Mouse (Mus musculus) myocyte (in vitro differentiated cells): ENCODE results near the gene Acod1. TPM values are rescaled to one million over a fixed set of nuclear protein-coding genes. Genes with fewer than 3 reads are reported as not detected.

Source experiments
- H3K27me3 ChIP-seq: one replicate; pipeline ENCODE4 v1.6.1; 2011; ENCODE audit not compliant: control insufficient read depth, insufficient read depth, insufficient read length
- H3K36me3 ChIP-seq: one replicate; pipeline ENCODE4 v1.6.1; 2011; ENCODE audit not compliant: control insufficient read depth, insufficient read depth
- H3K4me2 ChIP-seq: one replicate; pipeline ENCODE4 v1.6.1; 2011; ENCODE audit warnings: low read depth, control low read depth
- H3K4me3 ChIP-seq: one replicate; pipeline ENCODE4 v1.5.1; 2011; ENCODE audit warnings: mild to moderate bottlenecking, control low read depth, moderate library complexity
- H3K79me2 ChIP-seq: one replicate; pipeline ENCODE4 v1.6.1; 2011; ENCODE audit not compliant: control insufficient read depth, insufficient read depth
- H3ac ChIP-seq: one replicate; pipeline ENCODE4 v1.6.1; 2011; ENCODE audit not compliant: control insufficient read depth, insufficient read length
- CEBPB ChIP-seq: IDR thresholded peaks from 2 replicates; pipeline ENCODE4 v1.6.1; 2011; ENCODE audit warnings: mild to moderate bottlenecking, moderate library complexity; ENCODE audit not compliant: poor library complexity, insufficient read depth, severe bottlenecking
- E2F4 ChIP-seq: IDR thresholded peaks from one replicate; pipeline ENCODE4 v1.6.1; 2011; ENCODE audit warnings: mild to moderate bottlenecking, control low read depth, moderate library complexity; ENCODE audit not compliant: insufficient read depth
- MAX ChIP-seq: IDR thresholded peaks from one replicate; pipeline ENCODE4 v1.6.1; 2011; ENCODE audit warnings: low read depth, mild to moderate bottlenecking, control low read depth
- MYOD1 ChIP-seq, 3 experiments: IDR thresholded peaks; one replicate each; pipeline ENCODE4 v1.6.1; 2011; ENCODE audit warnings: control low read depth in 2 of 3, low read depth in 2 of 3, mild to moderate bottlenecking in 2 of 3, moderate library complexity in 1 of 3; ENCODE audit not compliant: insufficient read length in 2 of 3, control insufficient read depth in 1 of 3
- MYOG ChIP-seq, 3 experiments: IDR thresholded peaks; one replicate each; pipeline ENCODE4 v1.6.1; 2011; ENCODE audit warnings: control low read depth in 2 of 3, low read depth in 2 of 3, mild to moderate bottlenecking in 2 of 3; ENCODE audit not compliant: insufficient read length in 2 of 3, control insufficient read depth in 1 of 3, insufficient read depth in 1 of 3
- POLR2A ChIP-seq: IDR thresholded peaks from one replicate; pipeline ENCODE4 v1.6.1; 2011; ENCODE audit warnings: low read depth, mild to moderate bottlenecking, control low read depth, moderate library complexity; ENCODE audit not compliant: insufficient read length
- POLR2AphosphoS2 ChIP-seq: IDR thresholded peaks from one replicate; pipeline ENCODE4 v1.6.1; 2011; ENCODE audit warnings: low read depth, control low read depth; ENCODE audit not compliant: insufficient read length
- REST ChIP-seq: IDR thresholded peaks from one replicate; pipeline ENCODE4 v1.6.1; 2011; ENCODE audit warnings: mild to moderate bottlenecking, control low read depth, moderate library complexity; ENCODE audit not compliant: insufficient read depth, insufficient read length
- SRF ChIP-seq: IDR thresholded peaks from one replicate; pipeline ENCODE4 v1.6.1; 2011; ENCODE audit warnings: low read depth; ENCODE audit not compliant: control insufficient read depth, insufficient read length
- TCF12 ChIP-seq: IDR thresholded peaks from one replicate; pipeline ENCODE4 v1.6.1; 2011; ENCODE audit warnings: mild to moderate bottlenecking, control low read depth; ENCODE audit not compliant: poor library complexity, insufficient read depth, severe bottlenecking
- TCF3 ChIP-seq: IDR thresholded peaks from one replicate; pipeline ENCODE4 v1.6.1; 2011; ENCODE audit warnings: low read depth, control low read depth; ENCODE audit not compliant: insufficient read length
- USF1 ChIP-seq: IDR thresholded peaks from one replicate; pipeline ENCODE4 v1.6.1; 2011; ENCODE audit warnings: low read depth, mild to moderate bottlenecking, control low read depth, moderate library complexity
- polyA plus RNA-seq: library from polyadenylated mRNA; unstranded; fragments of >200 nt; fragmentation: generic; extraction: Trizol; gene quantifications from one replicate; pipeline ENCODE4 v1.2.1, GENCODE M21; 2012; ENCODE audit warnings: missing spikeins

Gene Acod1
- not detected for polyA plus RNA-seq

GRCm38 (mm10) chr14:103046677-103047076 is at the start of gene Acod1:
Gene Acod1 (plus strand): TSS chr14:103046977.
- no peak within 1 kb of the TSS for H3K4me3 ChIP-seq
- H3K27me3 ChIP-seq, result no peaks in the 10 kb centered on the region
- H3K79me2 ChIP-seq, result no peaks in the 10 kb centered on the region
- H3K36me3 ChIP-seq, result no peaks in the 10 kb centered on the region
- no peak within 1 kb of the TSS for H3ac ChIP-seq
- H3K4me2 ChIP-seq, result no peak within 1 kb of the TSS
- TF ChIP-seq REST (no peak), POLR2AphosphoS2 (no peak), SRF (no peak), TCF12 (no peak), POLR2A (no peak), MYOG (IDR thresholded peaks at IDR 0.05; ENCODE audit: control insufficient read depth in 1 of 3, insufficient read depth in 1 of 3, insufficient read length in 2 of 3, low read depth in 2 of 3) (no peak), MAX (no peak), MYOD1 (IDR thresholded peaks at IDR 0.05; ENCODE audit: control insufficient read depth in 1 of 3, insufficient read length in 2 of 3, low read depth in 2 of 3) (no peak), E2F4 (no peak), USF1 (no peak), CEBPB (no peak), TCF3 (no peak)

- H3ac ChIP-seq, result no peak overlapping the region
These were observed 39.0 kb upstream of the Acod1 start for GRCm38 (mm10) chr14:103007737-103008136.

GRCm38 (mm10) chr14:103011782-103012181 is 35.0 kb upstream of the Acod1 start:
- Histone ChIP-seq H3K36me3 (no peaks in the 10 kb centered on the region), H3K4me2 (no peak overlapping the region), H3K27me3 (no peaks in the 10 kb centered on the region), H3K4me3 (no peak overlapping the region), H3ac (no peak overlapping the region), H3K79me2 (no peaks in the 10 kb centered on the region)
- TF ChIP-seq SRF, result no peak
- TF ChIP-seq POLR2AphosphoS2, result no peak
- TF ChIP-seq REST, result no peak
- TF ChIP-seq MYOG (IDR thresholded peaks at IDR 0.05; ENCODE audit: control insufficient read depth in 1 of 3, insufficient read depth in 1 of 3, insufficient read length in 2 of 3, low read depth in 2 of 3), result no peak
- TF ChIP-seq E2F4, result no peak
- no peak for TF ChIP-seq MYOD1 (IDR thresholded peaks at IDR 0.05; ENCODE audit: control insufficient read depth in 1 of 3, insufficient read length in 2 of 3, low read depth in 2 of 3)
- no peak for TF ChIP-seq TCF12
- no peak for TF ChIP-seq CEBPB
- TF ChIP-seq POLR2A, result no peak
- no peak for TF ChIP-seq MAX
- no peak for TF ChIP-seq USF1
- TF ChIP-seq TCF3, result no peak

More at GRCm38 (mm10) chr14:103007737-103008136, 39.0 kb upstream of the Acod1 start:
- Histone ChIP-seq H3K4me3 (no peak overlapping the region), H3K36me3 (no peaks in the 10 kb centered on the region), H3K27me3 (no peaks in the 10 kb centered on the region), H3K4me2 (no peak overlapping the region), H3K79me2 (no peaks in the 10 kb centered on the region)
- no peak for TF ChIP-seq E2F4
- no peak for TF ChIP-seq CEBPB
- no peak for TF ChIP-seq MAX
- no peak for TF ChIP-seq MYOG (IDR thresholded peaks at IDR 0.05; ENCODE audit: control insufficient read depth in 1 of 3, insufficient read depth in 1 of 3, insufficient read length in 2 of 3, low read depth in 2 of 3)
- TF ChIP-seq POLR2A, result no peak
- no peak for TF ChIP-seq SRF
- TF ChIP-seq USF1, result no peak
- TF ChIP-seq REST, result no peak
- TF ChIP-seq TCF3, result no peak
- TF ChIP-seq MYOD1 (IDR thresholded peaks at IDR 0.05; ENCODE audit: control insufficient read depth in 1 of 3, insufficient read length in 2 of 3, low read depth in 2 of 3), result no peak
- TF ChIP-seq TCF12, result no peak
- TF ChIP-seq POLR2AphosphoS2, result no peak

- Histone ChIP-seq H3K4me2 (no peak overlapping the region), H3K36me3 (no peaks in the 10 kb centered on the region), H3ac (no peak overlapping the region), H3K79me2 (no peaks in the 10 kb centered on the region), H3K27me3 (no peaks in the 10 kb centered on the region), H3K4me3 (no peak overlapping the region)
- TF ChIP-seq MAX (no peak), REST (no peak), SRF (no peak), E2F4 (no peak), CEBPB (no peak), TCF12 (no peak), POLR2A (no peak), TCF3 (no peak), USF1 (no peak)
These were observed 34.1 kb upstream of the Acod1 start for GRCm38 (mm10) chr14:103012563-103013150.
